Mouse (Mus musculus) forebrain, embryonic 13.5 days (tissue): ENCODE results near the gene Plppr5. TPM values are rescaled to one million over a fixed set of nuclear protein-coding genes. Genes with fewer than 3 reads are reported as not detected.

Source experiments
- ATAC-seq: fragments of 200-750 bp; cut with Nextera tagmentation; 2 replicates; pipeline ENCODE4 v1.8.0; 2017
- H3K27ac ChIP-seq: fragments of 300-500 bp; sonication (generic); 2 replicates; pipeline ENCODE4 v1.5.1; 2015; ENCODE audit warnings: inconsistent platforms, mild to moderate bottlenecking, moderate library complexity
- H3K27me3 ChIP-seq: fragments of 300-500 bp; sonication (generic); 2 replicates; pipeline ENCODE4 v1.6.1; 2015; ENCODE audit warnings: mild to moderate bottlenecking, inconsistent platforms
- H3K36me3 ChIP-seq: fragments of 300-500 bp; sonication (generic); 2 replicates; pipeline ENCODE4 v1.6.1; 2015; ENCODE audit warnings: mild to moderate bottlenecking, inconsistent platforms; ENCODE audit not compliant: poor library complexity, severe bottlenecking
- H3K4me1 ChIP-seq: fragments of 300-500 bp; sonication (generic); 2 replicates; pipeline ENCODE4 v1.6.1; 2015; ENCODE audit warnings: inconsistent platforms
- H3K4me2 ChIP-seq: fragments of 300-500 bp; sonication (generic); 2 replicates; pipeline ENCODE4 v1.6.1; 2015; ENCODE audit warnings: inconsistent platforms, mild to moderate bottlenecking, moderate library complexity
- H3K4me3 ChIP-seq: fragments of 300-500 bp; sonication (generic); 2 replicates; pipeline ENCODE4 v1.5.1; 2015; ENCODE audit warnings: mild to moderate bottlenecking, inconsistent platforms
- H3K9ac ChIP-seq: fragments of 300-500 bp; sonication (generic); 2 replicates; pipeline ENCODE4 v1.6.1; 2015; ENCODE audit warnings: mild to moderate bottlenecking, inconsistent platforms
- H3K9me3 ChIP-seq: fragments of 300-500 bp; sonication (generic); replicated peaks from 2 replicates; pipeline ENCODE4 v1.6.1; 2016; ENCODE audit warnings: inconsistent platforms
- WGBS: fragments of 180-500 bp; shearing (Covaris S2); methylation state at CpG from one replicate; pipeline ENCODE4 v1.1.7; 2015; 5-methylcytosine and 5-hydroxymethylcytosine counted together
- polyA plus RNA-seq: library from polyadenylated mRNA; unstranded; fragments of >200 nt; fragmentation: Nextera tagmentation; extraction: Ambion mirVana; gene quantifications from 2 replicates; pipeline ENCODE4 v1.2.1, GENCODE M21; 2015

The Plppr5 gene
- 1.7 and 2.0 TPM in 2 replicates for polyA plus RNA-seq

- peaks cover 5% of the 10 kb centered on the region; the same call in 1 of the 2 replicates for H3K27me3 ChIP-seq
- no peaks in the 10 kb centered on the region for H3K36me3 ChIP-seq
- peak within 1 kb of the TSS; percentile 75 for H3K9ac ChIP-seq
- peak; percentile 67 for ATAC-seq
- 23% methylated on average over 20 of the region's 20 CpGs for WGBS
- peak within 1 kb of the TSS; percentile 70 for H3K4me3 ChIP-seq
- peaks cover 11% of the 10 kb centered on the region; the same call in 1 of the 2 replicates for H3K4me1 ChIP-seq
- H3K9me3 ChIP-seq, result no peaks in the 10 kb centered on the region
- peak within 1 kb of the TSS; percentile 40 for H3K27ac ChIP-seq
- H3K4me2 ChIP-seq, result peak within 1 kb of the TSS; percentile 96
Observed at GRCm38 (mm10) chr3:117574529-117575252, at the start of gene Plppr5. TSS of gene Plppr5 (plus strand) at chr3:117574836.

GRCm38 (mm10) chr3:117549899-117550298, 24.7 kb upstream of the Plppr5 start:
- Histone ChIP-seq H3K36me3 (no peaks in the 10 kb centered on the region), H3K27ac (no peak overlapping the region), H3K4me1 (no peaks in the 10 kb centered on the region), H3K9me3 (no peaks in the 10 kb centered on the region), H3K9ac (no peak overlapping the region), H3K4me3 (no peak overlapping the region), H3K27me3 (no peaks in the 10 kb centered on the region), H3K4me2 (no peak overlapping the region)
- no peak for ATAC-seq
- WGBS, result 86% methylated on average over 5 of the region's 5 CpGs

DNA sequence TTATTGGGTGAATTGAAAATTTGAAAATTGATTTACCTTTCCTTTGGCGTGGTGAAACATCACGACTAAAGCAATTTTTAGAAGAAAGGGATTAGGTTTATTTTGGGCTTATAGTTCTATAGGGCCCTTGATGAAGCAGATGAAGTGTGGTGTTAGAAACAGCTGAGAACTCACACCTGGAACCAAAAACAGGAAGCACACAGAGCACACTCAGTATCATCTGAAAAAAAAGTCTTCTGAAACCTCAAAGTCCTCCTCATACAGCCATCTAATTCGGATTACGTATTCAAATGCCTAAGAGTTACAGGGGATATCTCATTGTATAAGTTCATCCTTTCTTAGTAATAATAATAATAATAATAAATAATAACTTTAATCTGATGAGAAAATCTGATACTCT, 24.1 kb upstream of the Plppr5 start:
- Histone ChIP-seq H3K27me3 (no peaks in the 10 kb centered on the region), H3K4me2 (no peak overlapping the region)

DNA sequence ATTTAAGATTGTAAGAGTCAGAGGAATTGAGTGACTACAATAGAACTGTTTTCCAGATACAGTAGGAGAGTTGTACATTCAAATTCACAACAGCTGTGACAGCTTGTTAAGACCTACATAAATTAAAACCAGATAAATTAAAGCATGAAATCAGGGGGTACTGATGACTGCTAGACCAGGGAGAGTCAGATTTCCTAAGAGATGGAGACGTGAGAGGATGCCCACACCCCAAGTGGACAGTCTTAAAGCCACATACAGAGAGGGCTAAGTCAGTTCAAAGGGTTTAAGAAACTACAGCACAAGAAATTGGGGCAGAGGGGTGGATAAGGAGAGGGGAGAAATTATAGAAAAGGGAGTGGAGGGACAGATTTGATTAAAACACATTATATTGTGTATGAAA, 17.7 kb upstream of the Plppr5 start:
- no peak overlapping the region for H3K4me2 ChIP-seq
- 0 out of 2 replicates have a peak, but pooled peaks have one; percentile 45 for ATAC-seq
- H3K27ac ChIP-seq, result no peak overlapping the region
- no peaks in the 10 kb centered on the region for H3K36me3 ChIP-seq
- no peaks in the 10 kb centered on the region for H3K27me3 ChIP-seq
- H3K4me1 ChIP-seq, result no peaks in the 10 kb centered on the region
- H3K4me3 ChIP-seq, result no peak overlapping the region
- H3K9ac ChIP-seq, result no peak overlapping the region
- no peaks in the 10 kb centered on the region for H3K9me3 ChIP-seq
- WGBS, result 50% methylated on average over 1 of the region's 1 CpGs

More for the DNA sequence above, 24.1 kb upstream of the Plppr5 start:
- H3K4me1 ChIP-seq, result no peaks in the 10 kb centered on the region
- ATAC-seq, result no peak
- H3K9me3 ChIP-seq, result no peaks in the 10 kb centered on the region
- H3K4me3 ChIP-seq, result no peak overlapping the region
- H3K27ac ChIP-seq, result no peak overlapping the region
- no peaks in the 10 kb centered on the region for H3K36me3 ChIP-seq
- WGBS, result 88% methylated on average over 4 of the region's 4 CpGs
- H3K9ac ChIP-seq, result no peak overlapping the region

DNA sequence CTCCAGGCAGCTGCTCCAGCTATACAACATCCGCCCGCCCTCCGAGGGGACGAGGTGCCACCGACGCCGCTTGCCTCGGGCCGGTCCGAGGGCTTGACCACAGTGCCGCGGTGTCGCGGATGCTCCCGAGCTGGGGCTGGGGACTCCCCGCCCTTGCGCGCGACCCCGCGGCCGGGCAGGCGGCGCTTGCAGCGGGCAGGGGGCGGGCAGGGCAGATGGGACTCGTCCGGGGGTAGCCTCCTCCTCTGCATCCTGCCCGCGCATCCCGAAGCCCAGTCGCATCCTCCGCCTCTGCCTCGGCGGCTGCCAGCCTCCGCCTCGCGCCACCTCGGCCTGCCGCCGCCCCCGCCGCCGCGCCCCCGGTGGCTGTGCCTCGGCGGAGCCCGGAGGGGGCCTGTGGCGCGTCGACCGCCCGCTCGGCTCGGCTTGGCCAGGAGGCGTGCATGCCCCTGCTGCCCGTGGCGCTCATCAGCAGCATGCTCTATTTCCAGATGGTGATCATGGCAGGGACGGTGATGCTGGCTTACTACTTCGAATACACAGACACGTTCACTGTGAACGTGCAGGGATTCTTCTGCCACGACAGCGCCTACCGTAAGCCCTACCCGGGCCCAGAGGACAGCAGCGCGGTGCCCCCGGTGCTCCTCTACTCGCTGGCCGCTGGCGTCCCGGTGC, 754 bp downstream of the Plppr5 start:
- peaks cover 5% of the 10 kb centered on the region; the same call in 1 of the 2 replicates for H3K27me3 ChIP-seq
- H3K4me2 ChIP-seq, result peak overlapping the region; percentile 96
- WGBS, result under 1% methylated on average over 68 of the region's 74 CpGs
- peak overlapping the region; percentile 70 for H3K4me3 ChIP-seq
- H3K9me3 ChIP-seq, result no peaks in the 10 kb centered on the region
- H3K4me1 ChIP-seq, result peaks cover 11% of the 10 kb centered on the region; the same call in 1 of the 2 replicates
- H3K9ac ChIP-seq, result peak overlapping the region; percentile 75
- peak; percentile 91 for ATAC-seq
- no peaks in the 10 kb centered on the region for H3K36me3 ChIP-seq
- H3K27ac ChIP-seq, result peak overlapping the region; percentile 40

GRCm38 (mm10) chr3:117575928-117576254, 1.3 kb downstream of the Plppr5 start:
- ATAC-seq, result 0 out of 2 replicates have a peak, but pooled peaks have one; percentile 28

DNA sequence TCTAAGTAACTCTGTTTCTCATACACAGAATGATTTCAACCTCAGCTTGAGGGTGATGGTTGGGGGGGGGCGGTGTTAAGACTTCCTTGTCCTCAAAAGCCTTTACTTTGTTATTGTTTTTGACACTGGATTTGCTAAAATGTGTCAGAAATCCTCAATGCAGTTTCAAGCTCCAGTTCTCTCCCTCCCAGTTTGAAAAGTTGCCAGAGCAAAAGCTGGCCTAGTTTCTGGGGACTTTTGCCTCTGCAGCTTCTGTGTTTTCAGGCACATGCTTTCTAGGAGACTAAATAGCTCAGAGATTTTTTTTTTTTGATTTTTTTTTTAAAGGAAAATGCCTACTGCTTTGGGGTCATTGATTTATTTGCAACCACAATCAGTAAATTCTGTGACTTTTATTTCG, 2.7 kb downstream of the Plppr5 start:
- WGBS, result 82% methylated on average over 2 of the region's 2 CpGs
- Histone ChIP-seq H3K4me3 (no peak overlapping the region), H3K4me1 (peaks cover 11% of the 10 kb centered on the region; the same call in 1 of the 2 replicates), H3K9ac (no peak overlapping the region), H3K27ac (no peak overlapping the region), H3K36me3 (no peaks in the 10 kb centered on the region), H3K4me2 (no peak overlapping the region), H3K27me3 (peaks cover 5% of the 10 kb centered on the region; the same call in 1 of the 2 replicates), H3K9me3 (no peaks in the 10 kb centered on the region)
- ATAC-seq, result no peak

More at GRCm38 (mm10) chr3:117575928-117576254, 1.3 kb downstream of the Plppr5 start:
- no peak overlapping the region; the same call in 1 of the 2 replicates for H3K27ac ChIP-seq
- H3K9me3 ChIP-seq, result no peaks in the 10 kb centered on the region
- no peaks in the 10 kb centered on the region for H3K36me3 ChIP-seq
- H3K4me2 ChIP-seq, result peak overlapping the region; percentile 96
- peak overlapping the region; percentile 75 for H3K9ac ChIP-seq
- peaks cover 5% of the 10 kb centered on the region; the same call in 1 of the 2 replicates for H3K27me3 ChIP-seq
- H3K4me3 ChIP-seq, result peak overlapping the region; percentile 70
- H3K4me1 ChIP-seq, result peaks cover 11% of the 10 kb centered on the region; the same call in 1 of the 2 replicates
- WGBS, result 22% methylated on average over 3 of the region's 3 CpGs

GRCm38 (mm10) chr3:117582628-117583027, 8.0 kb downstream of the Plppr5 start:
- H3K9ac ChIP-seq, result no peak overlapping the region
- ATAC-seq, result no peak

GRCm38 (mm10) chr3:117602404-117602803, 27.8 kb downstream of the Plppr5 start:
- Histone ChIP-seq H3K36me3 (no peaks in the 10 kb centered on the region), H3K27me3 (no peaks in the 10 kb centered on the region), H3K9me3 (no peaks in the 10 kb centered on the region), H3K27ac (no peak overlapping the region), H3K4me1 (no peaks in the 10 kb centered on the region), H3K9ac (no peak overlapping the region), H3K4me3 (no peak overlapping the region), H3K4me2 (no peak overlapping the region)
- ATAC-seq, result peak; percentile 65
- 36% methylated on average over 1 of the region's 1 CpGs for WGBS

More at GRCm38 (mm10) chr3:117582628-117583027, 8.0 kb downstream of the Plppr5 start:
- Histone ChIP-seq H3K27ac (no peak overlapping the region), H3K4me1 (no peaks in the 10 kb centered on the region), H3K9me3 (no peaks in the 10 kb centered on the region), H3K4me2 (no peak overlapping the region), H3K27me3 (no peaks in the 10 kb centered on the region), H3K4me3 (no peak overlapping the region), H3K36me3 (no peaks in the 10 kb centered on the region)
- WGBS, result 76% methylated on average over 2 of the region's 2 CpGs

GRCm38 (mm10) chr3:117603458-117603857, 28.8 kb downstream of the Plppr5 start:
- H3K36me3 ChIP-seq, result no peaks in the 10 kb centered on the region
- no peak overlapping the region for H3K4me3 ChIP-seq
- H3K9ac ChIP-seq, result no peak overlapping the region
- WGBS, result 61% methylated on average over 2 of the region's 2 CpGs
- H3K9me3 ChIP-seq, result no peaks in the 10 kb centered on the region
- H3K4me2 ChIP-seq, result no peak overlapping the region
- no peaks in the 10 kb centered on the region for H3K4me1 ChIP-seq
- no peaks in the 10 kb centered on the region for H3K27me3 ChIP-seq
- no peak overlapping the region for H3K27ac ChIP-seq
- ATAC-seq, result no peak

- Histone ChIP-seq H3K27ac (no peak overlapping the region), H3K36me3 (no peaks in the 10 kb centered on the region), H3K9me3 (no peaks in the 10 kb centered on the region), H3K4me2 (no peak overlapping the region), H3K9ac (no peak overlapping the region), H3K4me3 (no peak overlapping the region), H3K4me1 (no peaks in the 10 kb centered on the region), H3K27me3 (no peaks in the 10 kb centered on the region)
- ATAC-seq, result no peak
Observed at GRCm38 (mm10) chr3:117606383-117606782, 31.7 kb downstream of the Plppr5 start.

- no peak overlapping the region for H3K9ac ChIP-seq
- no peaks in the 10 kb centered on the region for H3K9me3 ChIP-seq
- H3K27me3 ChIP-seq, result no peaks in the 10 kb centered on the region
- H3K4me3 ChIP-seq, result no peak overlapping the region
- no peaks in the 10 kb centered on the region for H3K36me3 ChIP-seq
- peaks cover 5% of the 10 kb centered on the region for H3K4me1 ChIP-seq
- H3K27ac ChIP-seq, result no peak overlapping the region
- H3K4me2 ChIP-seq, result no peak overlapping the region
- no peak for ATAC-seq
- WGBS, result 67% methylated on average over 5 of the region's 5 CpGs
Observed at GRCm38 (mm10) chr3:117611453-117611852, 36.8 kb downstream of the Plppr5 start.
